Mouse (Mus musculus): ENCODE measurements around the gene Gm14326.
"Not testable (repeated sequence)": the region's sequence is repeated elsewhere in the genome, so short reads cannot be mapped to it uniquely, and the experiment has no call there.

Gene Gm14326

GRCm38 (mm10) chr2:177957145-177957544, at the start of gene Gm14326:
Gene Gm14326 (minus strand): TSS chr2:177957297.
- DNase-seq (ENCODE audit: low read depth, low spot score): peak; percentile 64

- not testable (repeated sequence) for DNase-seq (ENCODE audit: low read depth, low spot score)
These were observed 17.7 kb upstream of the Gm14326 start for GRCm38 (mm10) chr2:177974814-177975213.

- peak; percentile 17 for DNase-seq (ENCODE audit: low read depth, low spot score)
These were observed 363 bp downstream of the Gm14326 start for GRCm38 (mm10) chr2:177956734-177957133.

GRCm38 (mm10) chr2:177925563-177926103, 31.5 kb downstream of the Gm14326 start, which contains the start of gene Zfp972:
Gene Zfp972 (minus strand): TSS chr2:177925613.
- peak; percentile 23 for DNase-seq (ENCODE audit: low read depth, low spot score)

- not testable (repeated sequence) for DNase-seq (ENCODE audit: low read depth, low spot score)
These were observed 53.8 kb downstream of the Gm14326 start for GRCm38 (mm10) chr2:177903276-177903675.

- DNase-seq (ENCODE audit: low read depth, low spot score): not testable (repeated sequence)
These were observed 58.9 kb downstream of the Gm14326 start for GRCm38 (mm10) chr2:177898171-177898570.

GRCm38 (mm10) chr2:177897046-177897578, 60.0 kb downstream of the Gm14326 start, which contains the start of gene Gm14327:
Gene Gm14327 (plus strand): TSS chr2:177897096.
- peak; percentile 1 for DNase-seq (ENCODE audit: low read depth, low spot score)

GRCm38 (mm10) chr2:177887743-177888142, 69.4 kb downstream of the Gm14326 start:
- not testable (repeated sequence) for DNase-seq (ENCODE audit: low read depth, low spot score)
